Mouse (Mus musculus) gastrocnemius, postnatal 14 days (tissue): ENCODE measurements around the gene Card10. TPM values are rescaled to one million over a fixed set of nuclear protein-coding genes. Genes with fewer than 3 reads are reported as not detected.

Source experiments
- DNase-seq: peaks from one replicate; pipeline ENCODE4 v3.0.0; 2021; ENCODE audit warnings: mixed read lengths
- intact Hi-C: fragments of 180-260 bp; cut with DNase I; formaldehyde crosslinking; loops from one replicate; pipeline ENCODE4 v1.15.1; 2025; ENCODE audit warnings: low total_unique reads
- total RNA-seq, 2 experiments: library from RNA; stranded (reverse); gene quantifications; 2 replicates each; pipeline ENCODE4 v1.2.3; 2021

Card10 gene
- total RNA-seq, 2 experiments from 2014 or later = 9.6 to 9.7 TPM

DNA sequence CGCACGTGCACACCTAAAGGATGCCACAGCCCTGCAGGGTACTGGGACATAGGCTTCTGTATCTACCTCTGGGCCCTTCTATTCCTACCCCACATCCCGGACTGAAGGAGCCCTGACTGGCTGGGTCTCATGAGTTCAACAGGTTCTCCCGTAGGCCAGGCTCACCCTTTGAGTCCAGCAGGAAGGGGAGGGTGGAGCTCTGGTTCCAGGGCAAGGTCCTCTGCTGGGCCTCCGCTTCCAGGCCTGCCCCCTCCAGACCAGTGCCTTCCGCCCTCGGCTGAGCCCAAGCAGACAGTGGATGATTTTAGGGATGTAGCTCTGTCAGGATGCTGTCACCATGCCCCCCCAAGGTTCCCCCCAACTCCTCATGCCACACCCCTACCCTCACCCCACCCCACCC, 21.9 kb downstream of the Card10 start:
- no peak for DNase-seq

DNA sequence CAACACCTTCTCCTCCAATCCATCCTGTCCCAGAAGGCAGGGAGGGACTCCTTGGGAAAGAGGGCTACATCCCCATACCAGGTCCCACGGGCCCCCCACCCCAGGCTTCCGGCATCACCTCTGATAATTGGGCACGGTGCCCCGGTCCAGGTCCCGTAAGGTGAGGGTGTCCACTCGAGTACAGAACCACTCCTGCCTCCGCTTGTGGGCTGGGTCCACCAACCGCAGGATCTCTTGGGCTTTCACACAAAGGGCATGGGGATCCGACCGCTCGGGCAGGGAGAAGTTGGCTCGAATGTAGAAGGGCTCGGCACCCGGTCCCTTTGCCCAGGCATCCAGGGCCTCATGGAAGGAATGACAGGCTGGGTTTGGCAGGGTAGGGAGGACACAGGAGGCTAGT, 22.5 kb downstream of the Card10 start:
- intact Hi-C loops = no loop called here
- no peak for DNase-seq

More for the DNA sequence above, 21.9 kb downstream of the Card10 start:
- intact Hi-C loops = no loop called here

DNA sequence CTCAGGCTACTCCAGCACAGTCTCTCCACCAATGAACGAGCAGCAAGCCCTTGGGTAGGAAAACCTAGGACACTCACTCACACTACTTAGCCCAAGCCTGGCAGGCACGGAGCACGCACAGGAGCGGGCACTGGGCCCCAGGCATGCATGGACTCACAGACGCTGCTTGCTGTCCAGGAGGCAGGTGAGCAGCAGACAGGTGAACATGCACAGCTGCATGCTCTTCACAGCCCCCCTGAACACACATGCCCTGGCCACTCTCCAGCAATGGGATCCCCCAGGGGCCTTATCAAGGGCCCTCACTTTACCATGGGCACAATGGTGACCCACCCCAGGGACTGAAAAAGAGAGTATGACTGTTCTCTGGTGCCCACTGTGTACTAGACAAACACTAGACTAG, 23.2 kb downstream of the Card10 start:
- no peak for DNase-seq
- intact Hi-C loops = no loop called here

DNA sequence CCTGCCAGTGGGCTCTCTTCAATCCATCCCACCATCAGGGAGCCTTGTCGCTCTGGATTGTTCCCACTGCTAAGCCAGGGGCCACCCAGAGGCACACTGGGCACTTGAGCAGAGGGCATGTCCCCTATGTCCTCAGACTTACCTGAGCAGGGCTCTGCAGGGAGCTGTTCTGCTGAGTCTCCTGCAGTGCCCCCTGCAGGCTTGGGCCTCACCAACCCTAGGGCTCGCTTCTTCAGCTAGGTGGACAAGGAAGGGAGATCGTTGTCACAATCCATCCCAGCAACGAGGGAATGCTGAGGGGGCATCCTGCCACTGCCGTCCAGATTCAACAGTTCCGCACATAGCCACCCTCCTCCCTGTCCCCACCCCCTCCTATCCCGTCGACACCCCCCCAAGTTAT, 23.6 kb downstream of the Card10 start:
- intact Hi-C loops = no loop called here
- DNase-seq = no peak

DNA sequence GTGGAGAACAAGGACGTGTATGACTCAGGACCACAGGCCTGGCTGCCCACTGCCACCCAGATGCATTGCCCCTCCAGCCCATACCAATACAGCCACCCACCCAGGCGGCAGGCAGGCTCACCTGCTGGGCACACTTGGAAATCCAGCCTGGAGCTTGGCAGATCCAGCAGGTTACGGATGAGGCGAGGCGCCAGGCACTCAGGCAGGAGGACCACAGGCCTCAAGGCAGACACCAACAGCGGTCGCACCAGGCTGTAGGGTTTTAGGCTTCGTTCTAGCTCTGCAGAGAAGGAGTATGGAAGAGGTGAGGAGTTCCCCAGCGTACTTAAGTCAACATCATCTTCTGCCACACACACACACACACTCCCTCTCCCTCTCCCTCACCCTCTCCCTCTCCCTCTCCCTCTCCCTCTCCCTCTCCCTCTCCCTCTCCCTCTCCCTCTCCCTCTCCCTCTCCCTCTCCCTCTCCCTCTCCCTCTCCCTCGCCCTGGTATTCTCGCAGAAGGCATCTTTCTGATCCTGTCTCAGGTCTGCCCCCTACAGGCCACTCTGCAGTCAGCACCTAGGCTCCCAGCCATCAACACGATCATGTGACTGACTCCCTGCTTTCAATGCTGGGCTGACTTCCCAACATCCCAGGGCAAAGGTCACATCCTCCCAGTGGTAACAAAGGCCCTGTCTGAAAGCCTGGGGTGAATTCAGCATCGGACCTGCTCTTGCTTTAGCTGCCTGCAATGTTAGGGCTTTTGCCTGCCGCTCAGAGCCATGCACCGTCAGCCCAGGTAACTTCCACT, 24.6 kb downstream of the Card10 start:
- intact Hi-C loops = no loop called here
- DNase-seq = peak; percentile 90

DNA sequence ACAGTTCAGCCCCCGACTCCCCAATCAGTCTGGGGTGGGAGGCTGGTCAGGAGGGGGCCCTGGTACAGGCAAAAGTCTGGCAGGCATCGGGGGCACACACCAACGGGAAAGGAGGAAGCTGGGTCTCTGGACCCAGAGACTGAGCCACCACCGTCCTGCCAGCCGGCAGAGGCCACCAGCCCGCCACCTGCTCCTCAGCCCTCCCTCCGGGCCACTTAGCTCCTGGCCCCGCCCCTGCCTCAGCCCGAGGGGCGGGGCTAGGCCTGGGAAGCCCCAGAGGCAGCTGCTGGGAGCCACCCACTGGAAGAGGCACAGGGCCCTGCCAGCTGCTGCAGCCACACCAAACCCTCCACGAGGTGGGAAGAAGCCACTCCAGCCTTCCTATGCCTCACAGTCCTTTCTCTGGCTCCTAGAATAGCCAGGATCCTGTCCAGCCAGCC, 29.5 kb downstream of the Card10 start, which contains the start of gene Mfng:
TSS of gene Mfng (minus strand) at position 186 of the 440 bp plus-strand sequence.
- intact Hi-C loops = no loop called here
- DNase-seq = peak; percentile 84

DNA sequence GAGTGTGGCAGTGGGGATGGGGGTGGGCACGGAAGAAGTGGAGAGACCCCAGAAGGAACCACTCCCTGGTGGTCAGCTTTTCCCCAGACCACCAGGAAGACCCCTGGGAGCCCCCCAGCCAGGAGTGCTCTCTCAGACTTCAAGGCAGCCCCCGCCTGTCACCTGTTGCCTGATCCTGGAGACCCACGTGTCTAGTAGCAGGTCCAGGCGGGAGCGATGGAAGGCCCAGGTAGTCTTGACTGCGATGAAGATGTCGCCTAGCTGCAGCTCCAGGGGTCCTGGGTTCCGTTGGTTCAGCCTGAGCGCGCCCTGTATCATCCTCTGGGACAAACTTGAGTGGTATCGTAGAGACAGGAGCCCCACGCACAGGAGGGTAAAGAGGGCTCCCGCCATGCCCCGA, 30.0 kb downstream of the Card10 start:
- DNase-seq = no peak
- intact Hi-C loops = no loop called here

DNA sequence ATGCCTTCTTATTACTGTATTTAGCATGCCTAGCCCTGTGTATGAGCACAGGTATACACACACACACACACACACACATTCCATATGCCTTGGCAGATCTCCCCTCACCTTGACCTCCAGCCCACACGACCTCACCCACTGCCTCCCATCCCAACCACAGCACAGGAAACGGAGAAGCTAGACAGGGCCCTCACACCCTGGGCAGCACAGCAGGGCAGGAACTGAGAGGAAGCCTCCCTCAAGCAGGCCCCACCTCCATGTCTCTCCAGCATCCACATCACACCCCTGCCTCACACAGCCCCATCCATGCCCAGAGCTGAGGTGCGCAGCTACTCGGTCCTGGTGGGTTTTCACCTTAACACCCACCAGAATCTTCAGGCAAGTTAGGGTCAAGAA, 30.5 kb downstream of the Card10 start:
- no peak for DNase-seq
- intact Hi-C loops = no loop called here

DNA sequence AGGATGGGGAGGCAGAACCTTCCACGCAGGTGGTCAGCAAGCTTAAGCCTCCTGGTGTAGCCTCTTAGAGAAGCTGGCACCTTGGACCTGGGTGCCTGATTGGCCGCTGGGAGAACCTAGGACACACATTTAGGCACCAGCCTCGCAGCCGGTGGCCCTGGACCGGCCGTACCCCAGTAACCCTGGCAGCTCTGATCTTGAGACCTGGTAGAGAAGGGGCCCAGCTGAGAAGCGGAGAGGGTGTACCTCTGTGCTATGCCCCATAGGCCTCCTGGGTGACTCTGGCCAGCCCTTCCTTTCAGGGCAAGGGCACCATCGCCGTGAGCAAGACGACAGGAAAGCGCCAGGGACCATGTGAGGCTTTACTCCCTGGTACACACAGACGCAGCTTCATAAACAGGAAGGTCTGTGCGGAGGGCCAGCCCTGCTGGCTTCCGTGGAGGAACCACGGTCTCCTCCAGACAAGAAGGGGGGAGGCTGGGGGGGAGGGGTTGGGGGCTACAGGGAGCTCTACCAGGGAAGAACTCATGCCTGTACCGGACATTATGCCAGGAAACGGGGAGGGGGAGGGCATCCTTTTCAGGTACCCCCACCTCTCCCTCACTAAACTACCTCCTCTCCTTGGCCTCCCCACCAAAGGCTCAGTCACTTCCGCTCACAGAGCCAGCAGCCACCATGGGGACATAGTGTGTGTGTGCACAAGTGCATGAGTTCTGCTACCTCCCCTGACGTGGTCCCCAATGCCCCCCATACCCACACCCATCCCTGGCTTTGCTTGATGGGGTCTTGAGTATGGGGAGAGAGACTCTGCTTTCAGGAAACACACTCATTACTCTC, 31.1 kb downstream of the Card10 start:
- intact Hi-C loops = no loop called here
- no peak for DNase-seq

DNA sequence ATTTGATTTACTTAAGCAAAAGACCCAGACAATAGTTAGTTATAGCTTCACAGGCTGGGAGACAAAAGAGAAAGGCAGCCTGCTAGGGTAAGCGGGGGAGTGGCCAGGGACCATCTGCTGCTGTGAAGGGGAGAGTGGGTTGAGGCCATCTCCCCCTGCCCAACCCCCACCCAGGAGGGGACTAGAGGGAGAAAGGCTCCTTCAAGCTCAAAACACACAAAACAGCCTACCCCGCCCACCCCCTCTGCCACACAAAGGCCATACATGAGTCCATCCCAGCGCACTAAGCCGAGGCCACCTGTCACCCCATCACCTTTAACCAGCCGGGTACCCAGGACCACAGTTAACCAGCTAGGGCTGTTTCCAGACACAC, 31.9 kb downstream of the Card10 start:
- intact Hi-C loops = no loop called here
- no peak for DNase-seq

DNA sequence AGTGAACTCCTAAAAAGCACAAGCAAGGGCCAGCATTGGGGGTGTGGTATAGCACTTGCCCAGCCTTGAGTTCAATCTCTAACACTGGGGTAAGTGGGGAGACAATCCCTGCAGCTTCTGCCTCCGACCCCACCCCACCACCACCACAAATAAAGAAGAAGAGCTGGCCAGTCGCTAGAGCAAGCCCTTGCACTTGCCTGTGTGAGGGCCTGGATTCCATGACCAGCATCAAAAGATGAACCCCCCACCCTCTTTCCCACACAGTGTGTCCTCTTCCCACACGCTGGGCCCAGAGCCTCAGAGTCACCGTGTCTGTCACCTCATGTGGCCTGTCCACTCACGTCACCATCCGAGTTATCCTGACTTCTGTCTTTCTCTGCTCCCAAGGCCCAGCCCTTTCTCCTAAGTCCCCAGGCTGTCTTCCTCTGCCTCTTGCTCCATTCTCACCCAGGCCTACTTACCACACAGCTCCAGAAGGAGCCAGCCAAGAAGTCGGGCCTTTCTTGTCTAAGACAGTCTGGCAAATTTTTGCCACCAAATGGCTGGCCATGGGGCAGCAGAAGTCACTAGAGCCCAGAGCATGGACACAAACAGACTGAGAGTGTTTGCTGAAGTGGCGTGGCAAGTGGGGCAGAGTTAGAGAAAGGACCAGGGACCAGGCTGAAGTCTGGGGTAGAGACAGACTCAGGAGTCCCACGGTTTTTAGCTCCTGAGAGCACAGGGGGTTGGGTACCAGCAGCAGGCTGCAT, 32.4 kb downstream of the Card10 start:
- intact Hi-C loops = no loop called here
- DNase-seq = no peak

DNA sequence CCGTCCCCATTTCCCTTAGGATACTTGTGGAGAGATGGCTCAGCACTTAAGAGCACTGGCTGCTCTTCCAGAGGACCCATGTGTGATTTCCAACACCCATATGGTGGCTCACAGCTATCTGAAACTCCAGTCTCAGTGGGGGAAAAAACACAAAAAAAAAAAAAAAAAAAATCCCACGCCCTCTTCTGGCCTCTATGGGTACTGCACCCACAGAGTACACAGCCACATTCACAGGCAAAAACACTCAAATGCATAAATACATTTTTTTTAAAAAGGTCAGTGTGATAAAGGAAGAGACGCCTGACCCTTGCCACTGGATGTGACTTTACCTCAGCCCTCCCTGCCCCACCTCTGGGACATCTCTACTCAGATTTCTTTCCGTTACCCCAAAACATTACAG, 33.8 kb downstream of the Card10 start:
- intact Hi-C loops = no loop called here
- no peak for DNase-seq

DNA sequence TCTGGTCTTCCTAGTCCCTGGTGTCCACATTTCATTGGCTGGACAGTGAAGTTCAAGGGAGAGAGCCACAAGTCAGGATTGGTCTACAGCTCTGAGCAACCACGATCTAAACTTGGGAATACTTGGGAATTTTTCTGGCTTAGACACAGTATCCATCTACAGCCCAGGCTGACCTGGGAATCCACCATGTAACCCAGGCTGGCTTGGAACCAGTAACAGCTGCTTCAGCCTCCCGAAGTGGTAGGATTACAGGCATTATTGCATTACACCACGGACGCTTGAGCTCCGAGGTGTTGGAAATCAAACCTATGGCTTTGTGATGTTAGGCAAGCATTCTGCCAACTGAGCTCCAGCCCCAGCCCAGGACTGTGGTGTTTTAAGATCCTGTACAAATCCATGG, 39.1 kb downstream of the Card10 start:
- peak; percentile 17 for DNase-seq
- intact Hi-C loops = no loop called here

DNA sequence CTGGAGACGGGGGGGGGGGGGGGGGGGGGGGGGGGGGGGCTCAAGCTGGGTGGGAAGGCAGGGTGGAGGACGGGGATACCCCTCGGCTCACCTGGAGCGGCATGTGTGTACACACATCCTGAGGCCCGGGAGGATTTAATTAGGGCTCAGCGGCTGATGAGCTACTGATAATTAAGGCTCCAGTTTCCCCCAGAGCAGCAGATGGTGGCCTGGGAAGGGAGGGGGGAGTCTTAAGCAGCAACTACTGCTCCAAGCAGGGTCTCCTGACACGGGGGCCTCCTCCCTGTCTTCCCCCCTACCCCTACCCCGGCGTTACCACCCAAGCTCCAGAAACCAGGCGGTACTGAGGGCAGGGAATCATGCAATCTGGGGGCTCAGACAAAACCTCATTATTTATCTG, 39.6 kb downstream of the Card10 start:
- DNase-seq = peak; percentile 3
- intact Hi-C loops = no loop called here

DNA sequence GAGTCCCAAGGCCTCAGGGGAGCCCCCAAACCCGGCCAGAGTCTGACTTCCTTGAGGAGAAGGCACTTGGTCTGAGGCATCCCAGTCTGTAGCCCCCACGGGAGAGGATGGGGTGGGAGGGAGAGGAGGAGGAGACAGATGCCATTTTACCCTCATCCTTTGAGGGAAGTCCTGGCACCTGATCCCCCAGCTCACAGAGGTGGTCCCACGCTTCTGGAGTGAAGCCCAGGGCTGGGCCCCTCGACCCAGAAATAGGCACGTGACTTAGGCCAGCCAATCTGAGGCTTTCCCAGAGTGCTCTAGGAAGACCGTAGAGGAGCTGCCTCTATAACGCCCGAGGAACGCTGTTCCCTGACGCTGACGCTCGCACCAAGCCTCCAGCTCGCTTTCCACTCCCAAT, 41.7 kb downstream of the Card10 start:
- intact Hi-C loops = no loop called here

DNA sequence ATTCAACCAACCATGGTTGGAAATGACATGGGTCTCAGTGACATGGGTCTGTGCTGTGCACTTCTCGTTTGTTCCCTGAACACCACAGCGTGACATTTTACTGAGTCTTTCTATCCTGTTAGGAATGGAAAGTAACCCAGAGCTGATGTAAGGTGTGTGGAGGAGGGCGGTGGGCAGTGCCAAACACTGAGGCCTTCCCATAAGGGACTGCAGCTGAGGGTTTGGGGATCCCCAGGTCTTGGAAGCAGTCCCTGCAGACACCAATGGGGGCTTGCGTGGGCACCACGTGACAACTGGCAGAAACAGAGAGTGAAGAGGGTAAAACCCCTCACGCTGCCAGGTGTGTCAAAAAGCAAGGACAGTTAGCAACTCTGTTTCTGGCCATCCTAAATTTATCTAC, 44.7 kb downstream of the Card10 start:
- intact Hi-C loops = no loop called here
- no peak for DNase-seq

More for the DNA sequence above, 41.7 kb downstream of the Card10 start:
- DNase-seq = no peak

DNA sequence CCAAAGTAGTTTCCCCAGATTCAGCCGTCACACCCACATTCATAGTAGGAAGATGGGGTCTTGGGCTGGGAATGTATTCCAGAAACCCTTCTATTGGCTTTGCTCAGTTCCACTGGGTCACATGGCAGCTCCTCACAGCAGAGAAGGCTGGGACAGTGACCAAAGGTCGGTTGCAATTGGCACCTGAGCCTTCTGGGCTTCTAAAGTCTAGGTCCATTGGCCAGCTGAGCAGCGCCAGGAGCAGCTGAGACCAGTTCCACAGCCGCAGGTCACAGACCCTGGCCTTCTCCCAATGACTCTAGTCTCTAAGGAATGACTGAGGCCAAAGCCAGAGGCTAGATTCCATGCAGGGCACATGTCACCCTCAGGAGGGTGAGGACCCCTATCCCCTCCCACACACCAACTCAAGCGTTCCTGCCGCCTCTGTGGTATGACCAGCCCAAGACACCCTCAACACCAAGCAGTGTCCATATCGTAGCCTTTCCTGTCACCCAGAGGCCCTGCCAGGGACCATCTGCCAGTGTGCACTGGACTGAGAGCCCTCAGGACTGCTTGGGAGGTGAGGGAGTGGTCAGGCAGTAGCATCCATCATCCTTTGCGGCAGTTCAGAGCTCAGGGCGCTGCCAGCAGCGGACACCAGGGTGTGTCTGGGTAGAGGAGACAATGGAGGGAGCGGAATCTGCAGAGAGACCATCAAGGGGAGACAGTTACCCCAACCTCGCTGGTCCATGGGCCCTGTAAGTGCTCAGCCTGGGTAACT, 46.7 kb downstream of the Card10 start:
- intact Hi-C loops = no loop called here
- no peak for DNase-seq

DNA sequence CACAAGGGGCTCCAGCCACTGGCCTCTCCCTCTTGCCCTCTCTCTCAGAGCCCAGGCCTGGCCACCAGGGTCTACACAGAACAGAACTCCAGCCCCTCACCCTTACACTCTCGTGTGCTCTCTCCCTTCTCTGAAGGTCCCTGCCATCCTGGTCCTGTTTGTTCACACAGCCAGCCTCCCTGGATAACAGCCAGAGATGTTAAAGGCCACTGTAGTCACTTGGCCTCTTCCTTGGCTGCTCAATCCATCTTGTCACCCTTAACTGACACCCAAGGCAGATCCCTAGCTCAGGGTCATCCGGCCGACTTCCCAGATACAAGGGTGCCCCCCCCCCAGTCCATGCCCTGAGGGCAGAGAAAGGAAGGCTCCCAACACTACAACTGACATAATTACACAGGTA, 47.6 kb downstream of the Card10 start:
- DNase-seq = no peak
- intact Hi-C loops = no loop called here

DNA sequence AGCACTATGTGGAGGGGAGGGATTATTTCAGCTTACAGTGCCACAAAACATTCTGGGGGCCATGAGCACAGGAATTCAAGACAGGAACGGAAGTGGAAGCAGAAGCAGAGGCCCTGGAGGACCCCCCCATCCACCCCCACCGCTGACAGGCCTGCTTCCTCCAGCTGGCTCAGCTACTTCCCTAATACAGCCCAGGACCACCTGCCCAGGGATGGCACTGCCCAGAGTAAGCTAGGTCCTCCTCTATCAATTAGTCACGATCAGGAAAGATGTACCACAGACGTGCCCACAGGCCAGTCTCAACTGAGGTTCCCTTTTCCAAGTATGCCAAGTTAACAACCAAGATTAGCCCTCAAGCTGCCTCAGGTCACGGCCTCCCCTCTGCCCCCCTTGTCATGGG, 48.7 kb downstream of the Card10 start:
- no peak for DNase-seq
- intact Hi-C loops = no loop called here

DNA sequence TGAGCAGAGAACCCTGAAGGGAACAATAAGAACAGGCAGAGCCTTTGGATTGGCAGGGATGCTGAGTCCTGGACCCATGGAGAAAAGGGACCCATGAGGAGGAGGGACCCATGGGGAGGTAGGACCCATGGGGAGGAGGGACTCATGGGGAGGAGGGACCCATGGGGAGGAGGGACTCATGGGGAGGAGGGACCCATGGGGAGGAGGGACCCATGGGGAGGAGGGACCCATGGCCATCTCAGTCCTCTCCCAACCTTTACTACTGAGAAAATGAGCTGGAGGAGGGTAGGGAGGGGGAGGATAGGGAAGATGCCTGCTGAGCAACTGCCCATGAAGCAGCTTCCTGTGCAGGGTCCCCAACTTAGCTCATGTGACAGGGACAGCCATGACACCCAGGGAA, 49.9 kb downstream of the Card10 start:
- no peak for DNase-seq

More for the DNA sequence above, 49.9 kb downstream of the Card10 start:
- intact Hi-C loops = no loop called here
